Mouse (Mus musculus) myocyte (in vitro differentiated cells): Measurements from ENCODE around the gene Uroc1.

Experiments used
- CEBPB ChIP-seq: IDR thresholded peaks from 2 replicates; pipeline ENCODE4 v1.6.1; 2011; ENCODE audit warnings: mild to moderate bottlenecking, moderate library complexity; ENCODE audit not compliant: poor library complexity, insufficient read depth, severe bottlenecking
- E2F4 ChIP-seq: IDR thresholded peaks from one replicate; pipeline ENCODE4 v1.6.1; 2011; ENCODE audit warnings: mild to moderate bottlenecking, control low read depth, moderate library complexity; ENCODE audit not compliant: insufficient read depth
- MAX ChIP-seq: IDR thresholded peaks from one replicate; pipeline ENCODE4 v1.6.1; 2011; ENCODE audit warnings: low read depth, mild to moderate bottlenecking, control low read depth
- MYOD1 ChIP-seq, 3 experiments: IDR thresholded peaks; one replicate each; pipeline ENCODE4 v1.6.1; 2011; ENCODE audit warnings: control low read depth in 2 of 3, low read depth in 2 of 3, mild to moderate bottlenecking in 2 of 3, moderate library complexity in 1 of 3; ENCODE audit not compliant: insufficient read length in 2 of 3, control insufficient read depth in 1 of 3
- MYOG ChIP-seq, 3 experiments: IDR thresholded peaks; one replicate each; pipeline ENCODE4 v1.6.1; 2011; ENCODE audit warnings: control low read depth in 2 of 3, low read depth in 2 of 3, mild to moderate bottlenecking in 2 of 3; ENCODE audit not compliant: insufficient read length in 2 of 3, control insufficient read depth in 1 of 3, insufficient read depth in 1 of 3
- POLR2A ChIP-seq: IDR thresholded peaks from one replicate; pipeline ENCODE4 v1.6.1; 2011; ENCODE audit warnings: low read depth, mild to moderate bottlenecking, control low read depth, moderate library complexity; ENCODE audit not compliant: insufficient read length
- POLR2AphosphoS2 ChIP-seq: IDR thresholded peaks from one replicate; pipeline ENCODE4 v1.6.1; 2011; ENCODE audit warnings: low read depth, control low read depth; ENCODE audit not compliant: insufficient read length
- REST ChIP-seq: IDR thresholded peaks from one replicate; pipeline ENCODE4 v1.6.1; 2011; ENCODE audit warnings: mild to moderate bottlenecking, control low read depth, moderate library complexity; ENCODE audit not compliant: insufficient read depth, insufficient read length
- SRF ChIP-seq: IDR thresholded peaks from one replicate; pipeline ENCODE4 v1.6.1; 2011; ENCODE audit warnings: low read depth; ENCODE audit not compliant: control insufficient read depth, insufficient read length
- TCF12 ChIP-seq: IDR thresholded peaks from one replicate; pipeline ENCODE4 v1.6.1; 2011; ENCODE audit warnings: mild to moderate bottlenecking, control low read depth; ENCODE audit not compliant: poor library complexity, insufficient read depth, severe bottlenecking
- TCF3 ChIP-seq: IDR thresholded peaks from one replicate; pipeline ENCODE4 v1.6.1; 2011; ENCODE audit warnings: low read depth, control low read depth; ENCODE audit not compliant: insufficient read length
- USF1 ChIP-seq: IDR thresholded peaks from one replicate; pipeline ENCODE4 v1.6.1; 2011; ENCODE audit warnings: low read depth, mild to moderate bottlenecking, control low read depth, moderate library complexity

GRCm38 (mm10) chr6:90390629-90391028 is 57.5 kb downstream of the Uroc1 start:
- TF ChIP-seq POLR2A (no peak), POLR2AphosphoS2 (no peak), MAX (no peak), USF1 (no peak), SRF (no peak), CEBPB (no peak), TCF12 (no peak), MYOG (IDR thresholded peaks at IDR 0.05; ENCODE audit: control insufficient read depth in 1 of 3, insufficient read depth in 1 of 3, insufficient read length in 2 of 3, low read depth in 2 of 3) (no peak), TCF3 (no peak), E2F4 (no peak), MYOD1 (IDR thresholded peaks at IDR 0.05; ENCODE audit: control insufficient read depth in 1 of 3, insufficient read length in 2 of 3, low read depth in 2 of 3) (no peak), REST (no peak)
